Mouse (Mus musculus) lung, postnatal 0 days (tissue): ENCODE data around the gene Mx1. TPM values are rescaled to one million over a fixed set of nuclear protein-coding genes. Genes with fewer than 3 reads are reported as not detected.

Source experiments
- ATAC-seq: fragments of 200-750 bp; cut with Nextera tagmentation; 2 replicates; pipeline ENCODE4 v1.8.0; 2017; ENCODE audit warnings: moderate library complexity
- DNase-seq: peaks from one replicate; pipeline ENCODE4 v3.0.0-alpha.2; 2016; ENCODE audit warnings: low spot score
- H3K27ac ChIP-seq: fragments of 300-500 bp; sonication (generic); 2 replicates; pipeline ENCODE4 v1.5.1; 2014; ENCODE audit warnings: antibody characterized with exemption, mild to moderate bottlenecking, low read length, mixed read lengths
- H3K27me3 ChIP-seq: fragments of 300-500 bp; sonication (generic); replicated peaks from 2 replicates; pipeline ENCODE4 v1.6.1; 2014; ENCODE audit warnings: low read length, mixed read lengths; ENCODE audit not compliant: insufficient read depth
- H3K36me3 ChIP-seq: fragments of 300-500 bp; sonication (generic); 2 replicates; pipeline ENCODE4 v1.6.1; 2014; ENCODE audit warnings: low read length, mixed read lengths; ENCODE audit not compliant: insufficient read depth
- H3K4me1 ChIP-seq: fragments of 300-500 bp; sonication (generic); 2 replicates; pipeline ENCODE4 v1.6.1; 2014; ENCODE audit warnings: antibody characterized with exemption, low read depth, low read length, mixed read lengths; ENCODE audit not compliant: insufficient read depth
- H3K4me2 ChIP-seq: fragments of 300-500 bp; sonication (generic); replicated peaks from 2 replicates; pipeline ENCODE4 v1.6.1; 2014; ENCODE audit warnings: low read depth, mild to moderate bottlenecking, low read length, moderate library complexity, mixed read lengths
- H3K4me3 ChIP-seq: fragments of 300-500 bp; sonication (generic); 2 replicates; pipeline ENCODE4 v1.5.1; 2014; ENCODE audit warnings: low read depth, low read length
- H3K9ac ChIP-seq: fragments of 300-500 bp; sonication (generic); replicated peaks from 2 replicates; pipeline ENCODE4 v1.6.1; 2014; ENCODE audit warnings: low read depth, mild to moderate bottlenecking
- H3K9me3 ChIP-seq: fragments of 300-500 bp; sonication (generic); 2 replicates; pipeline ENCODE4 v1.6.1; 2016; ENCODE audit warnings: low read length, mixed read lengths
- CTCF ChIP-seq: IDR thresholded peaks from 2 replicates; pipeline ENCODE4 v1.5.1; 2016; ENCODE audit warnings: antibody characterized with exemption, mild to moderate bottlenecking
- EP300 ChIP-seq: IDR thresholded peaks from 2 replicates; pipeline ENCODE4 v1.6.1; 2016; ENCODE audit warnings: antibody characterized with exemption, mild to moderate bottlenecking, control low read depth
- WGBS: fragments of 180-500 bp; shearing (Covaris S2); extraction: QIAGEN DNeasy Blood & Tissue Kit; methylation state at CpG from one replicate; pipeline ENCODE4 v1.1.7; 2014; 5-methylcytosine and 5-hydroxymethylcytosine counted together
- polyA plus RNA-seq: library from polyadenylated mRNA; unstranded; fragments of >200 nt; fragmentation: Nextera tagmentation; extraction: Ambion mirVana; gene quantifications from 2 replicates; pipeline ENCODE4 v1.2.1, GENCODE M21; 2015

Gene Mx1
- 0.18 and 0.21 TPM in 2 replicates for polyA plus RNA-seq

DNA sequence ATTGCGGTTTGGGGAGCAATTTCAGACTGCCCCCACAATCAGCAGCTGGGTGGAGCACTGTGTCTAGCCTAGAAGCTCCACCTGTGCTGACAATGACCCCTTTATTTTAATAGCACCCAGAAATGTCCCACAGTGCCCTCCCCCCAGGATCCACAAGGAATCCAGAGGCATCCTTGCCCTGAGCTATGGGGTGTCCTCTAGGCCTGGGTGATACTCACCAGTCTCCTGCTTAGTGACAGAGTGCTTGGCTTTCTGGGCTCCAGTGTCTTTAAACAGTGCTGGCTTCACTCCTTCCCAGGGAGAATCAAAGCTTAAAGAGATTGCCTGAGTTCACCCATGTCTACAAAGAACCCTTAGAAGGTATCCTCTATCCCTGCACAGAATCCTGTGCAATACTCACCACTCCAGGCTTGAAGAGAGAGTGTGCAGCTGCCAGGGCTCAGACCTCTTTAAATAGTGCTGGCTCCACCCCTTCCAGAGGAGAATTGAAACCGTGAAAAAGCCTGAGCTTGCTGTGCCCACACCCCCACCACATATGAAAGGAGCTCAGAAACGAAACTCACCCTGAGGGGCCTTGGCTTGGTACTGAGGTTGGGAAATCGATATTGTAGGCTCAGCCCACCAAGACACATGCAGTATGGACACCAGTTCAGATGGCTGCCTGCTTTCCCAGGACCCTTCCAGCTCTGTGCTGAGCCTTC, at the start of gene Mx1:
Mx1 (minus strand) TSS at position 427 of the 701 bp plus-strand sequence.
- Histone ChIP-seq H3K36me3 (no peaks in the 10 kb centered on the region), H3K9me3 (no peaks in the 10 kb centered on the region), H3K27ac (no peak within 1 kb of the TSS), H3K4me2 (no peak within 1 kb of the TSS), H3K27me3 (no peaks in the 10 kb centered on the region), H3K9ac (no peak within 1 kb of the TSS), H3K4me3 (no peak within 1 kb of the TSS), H3K4me1 (no peaks in the 10 kb centered on the region)
- 26% methylated on average over 4 of the region's 4 CpGs for WGBS
- TF ChIP-seq CTCF (no peak), EP300 (no peak)
- ATAC-seq (peak; percentile 78), DNase-seq (peak; percentile 52)

DNA sequence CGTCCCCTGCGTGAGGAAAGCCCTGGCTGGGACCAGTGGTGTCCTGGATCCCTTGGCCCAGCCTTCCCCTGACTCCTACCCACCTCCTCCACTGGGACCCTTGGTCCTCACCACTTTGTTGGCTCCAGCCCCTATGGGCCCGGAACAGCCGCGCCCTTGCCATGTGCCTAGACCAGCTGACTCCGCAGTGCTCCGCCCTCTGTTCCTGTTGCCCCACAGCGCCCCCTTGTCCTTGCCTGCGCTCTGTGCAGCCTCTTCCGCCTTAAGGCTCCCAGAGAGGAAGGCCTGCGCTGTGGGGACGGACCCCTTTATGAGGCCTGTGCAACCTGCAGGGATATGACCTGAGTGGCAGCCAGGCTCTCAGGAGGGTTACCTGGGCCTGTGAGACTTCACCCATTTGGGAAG, 49.6 kb upstream of the Mx1 start:
- no peak overlapping the region for H3K4me2 ChIP-seq
- H3K36me3 ChIP-seq = no peaks in the 10 kb centered on the region
- H3K27me3 ChIP-seq = no peaks in the 10 kb centered on the region
- DNase-seq = no peak
- TF ChIP-seq EP300 = no peak
- peak; percentile 21; the same call in 1 of the 2 replicates for TF ChIP-seq CTCF
- ATAC-seq = no peak
- 89% methylated on average over 12 of the region's 12 CpGs for WGBS
- no peaks in the 10 kb centered on the region for H3K9me3 ChIP-seq
- no peak overlapping the region for H3K4me3 ChIP-seq
- no peak overlapping the region for H3K9ac ChIP-seq
- H3K27ac ChIP-seq = no peak overlapping the region
- H3K4me1 ChIP-seq = peaks cover 5% of the 10 kb centered on the region; the same call in 1 of the 2 replicates

DNA sequence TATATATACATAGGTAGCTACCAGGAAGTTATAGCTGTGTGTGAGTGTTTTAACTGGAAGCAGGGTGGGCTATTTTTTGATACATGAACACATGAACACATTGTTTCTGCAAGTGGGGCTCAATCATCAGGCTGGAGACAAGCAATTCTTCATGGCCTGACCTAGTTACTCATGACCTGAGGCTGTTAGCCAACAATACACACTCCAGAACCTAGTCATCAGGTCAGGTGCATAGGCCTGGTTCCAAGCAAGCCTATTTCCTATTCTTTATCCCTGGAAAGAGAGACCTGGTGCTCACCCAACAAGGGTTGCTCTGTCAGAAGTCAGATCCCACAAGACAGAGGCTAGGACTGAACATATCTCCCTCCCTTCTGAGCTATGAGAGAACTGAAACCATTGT, 48.8 kb upstream of the Mx1 start:
- no peaks in the 10 kb centered on the region for H3K9me3 ChIP-seq
- no peaks in the 10 kb centered on the region for H3K27me3 ChIP-seq
- no peak overlapping the region for H3K4me2 ChIP-seq
- H3K4me3 ChIP-seq = no peak overlapping the region
- peaks cover 5% of the 10 kb centered on the region; the same call in 1 of the 2 replicates for H3K4me1 ChIP-seq
- no peak overlapping the region for H3K27ac ChIP-seq
- H3K36me3 ChIP-seq = no peaks in the 10 kb centered on the region
- TF ChIP-seq CTCF (no peak), EP300 (no peak)
- DNase-seq (peak; percentile 13), ATAC-seq (no peak)
- H3K9ac ChIP-seq = no peak overlapping the region

- TF ChIP-seq EP300 (peak; percentile 30; the same call in 1 of the 2 replicates), CTCF (no peak)
- WGBS = 19% methylated on average over 5 of the region's 5 CpGs
- H3K4me2 ChIP-seq = no peak overlapping the region
- ATAC-seq (no peak), DNase-seq (peak; percentile 14)
- H3K27me3 ChIP-seq = no peaks in the 10 kb centered on the region
- H3K27ac ChIP-seq = no peak overlapping the region
- no peak overlapping the region for H3K4me3 ChIP-seq
- H3K4me1 ChIP-seq = peaks cover 5% of the 10 kb centered on the region; the same call in 1 of the 2 replicates
- H3K36me3 ChIP-seq = no peaks in the 10 kb centered on the region
- no peaks in the 10 kb centered on the region for H3K9me3 ChIP-seq
- H3K9ac ChIP-seq = no peak overlapping the region
Measured at GRCm38 (mm10) chr16:97510849-97511248, 48.1 kb upstream of the Mx1 start.

GRCm38 (mm10) chr16:97507783-97508182, 45.1 kb upstream of the Mx1 start:
- ATAC-seq (no peak), DNase-seq (no peak)
- Histone ChIP-seq H3K27ac (no peak overlapping the region), H3K4me3 (no peak overlapping the region), H3K36me3 (no peaks in the 10 kb centered on the region), H3K9ac (no peak overlapping the region), H3K27me3 (no peaks in the 10 kb centered on the region), H3K9me3 (no peaks in the 10 kb centered on the region), H3K4me2 (no peak overlapping the region), H3K4me1 (peaks cover 5% of the 10 kb centered on the region; the same call in 1 of the 2 replicates)
- peak; percentile 24; the same call in 1 of the 2 replicates for TF ChIP-seq CTCF
- no peak for TF ChIP-seq EP300

- no peaks in the 10 kb centered on the region for H3K9me3 ChIP-seq
- DNase-seq (no peak), ATAC-seq (no peak)
- no peaks in the 10 kb centered on the region for H3K4me1 ChIP-seq
- H3K4me2 ChIP-seq = no peak overlapping the region
- H3K27ac ChIP-seq = no peak overlapping the region
- H3K36me3 ChIP-seq = no peaks in the 10 kb centered on the region
- H3K4me3 ChIP-seq = no peak overlapping the region
- H3K9ac ChIP-seq = no peak overlapping the region
- WGBS = 72% methylated on average over 3 of the region's 3 CpGs
- no peaks in the 10 kb centered on the region for H3K27me3 ChIP-seq
- no peak for TF ChIP-seq EP300
- TF ChIP-seq CTCF = no peak
Measured at GRCm38 (mm10) chr16:97504793-97505192, 42.1 kb upstream of the Mx1 start.
